Mouse (Mus musculus): ENCODE measurements around the gene Tmcc2. TPM values are rescaled to one million over a fixed set of nuclear protein-coding genes. Genes with fewer than 3 reads are reported as not detected.

Tmcc2 gene
- total and polyA plus RNA-seq, 3 experiments = 0.14 to 0.34 TPM; not detected in 1

DNA sequence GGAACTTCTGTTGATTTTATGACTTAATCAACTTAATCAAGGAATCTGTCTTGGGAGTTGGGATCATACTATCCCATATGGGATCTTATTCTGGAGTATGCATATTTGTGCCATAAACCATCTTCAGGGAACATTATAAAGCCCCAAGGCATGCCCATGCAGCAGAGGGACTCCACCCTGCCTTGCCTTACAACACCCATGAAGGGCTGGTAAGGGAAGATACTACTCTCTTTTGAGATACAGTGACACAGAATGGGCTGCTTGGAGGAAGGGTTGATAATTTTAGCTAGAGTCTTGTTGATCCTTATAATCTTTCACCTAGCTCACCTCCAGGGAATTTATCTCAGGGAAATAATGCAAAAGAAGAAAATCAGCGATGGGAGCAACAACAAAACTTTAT is 9.5 kb upstream of the Tmcc2 start:
- no peak overlapping the region for H3K4me3 ChIP-seq (replicated peaks in 1 of 3; ENCODE audit: low read depth in 2 of 3, low read length in 2 of 3, poor library complexity in 1 of 3)
- in situ Hi-C loops (cut with MboI; ENCODE audit: low pct_ligation_motif_present, low pct_unique_long_range_greater_than_20kb, low sequenced_read_pairs) = no loop called here
- TF ChIP-seq PAX5 (IDR thresholded peaks at IDR 0.05; ENCODE audit: low read length) = no peak
- TF ChIP-seq ELF1 (IDR thresholded peaks at IDR 0.05; ENCODE audit: low read depth, low read length) = no peak
- TF ChIP-seq USF2 (conservative IDR thresholded peaks at IDR 0.05; ENCODE audit: low read depth, low read length) = no peak
- TF ChIP-seq MAX (IDR thresholded peaks at IDR 0.05; ENCODE audit: low read length) = no peak
- TF ChIP-seq POLR2A (IDR thresholded peaks at IDR 0.05; ENCODE audit: low read depth, low read length) = no peak
- no peak for TF ChIP-seq CHD2 (IDR thresholded peaks at IDR 0.05; ENCODE audit: low read length)
- no peak for TF ChIP-seq MAZ (IDR thresholded peaks at IDR 0.05; ENCODE audit: low read depth, low read length)
- TF ChIP-seq MYC (IDR thresholded peaks at IDR 0.05; ENCODE audit: low read depth, low read length) = no peak
- TF ChIP-seq POLR2AphosphoS2 (IDR thresholded peaks at IDR 0.05; ENCODE audit: low read depth, low read length) = no peak
- no peak for TF ChIP-seq TCF12 (IDR thresholded peaks at IDR 0.05; ENCODE audit: low read depth, low read length)
- TF ChIP-seq BHLHE40 (IDR thresholded peaks at IDR 0.05; ENCODE audit: low read depth, low read length) = no peak
- no peak for TF ChIP-seq EP300 (IDR thresholded peaks at IDR 0.05; ENCODE audit: low read length)
- TF ChIP-seq RCOR1 (conservative IDR thresholded peaks at IDR 0.05; ENCODE audit: low read depth, low read length) = no peak
- TF ChIP-seq E2F4 (IDR thresholded peaks at IDR 0.05; ENCODE audit: insufficient replicate concordance, low read depth, low read length) = no peak
- TF ChIP-seq CHD1 (IDR thresholded peaks at IDR 0.05; ENCODE audit: low read depth, low read length) = no peak
- TF ChIP-seq RAD21 (IDR thresholded peaks at IDR 0.05; ENCODE audit: low read depth, low read length) = no peak
- TF ChIP-seq SMC3 (IDR thresholded peaks at IDR 0.05; ENCODE audit: low read depth, low read length) = no peak
- no peak for TF ChIP-seq SIN3A (IDR thresholded peaks at IDR 0.05; ENCODE audit: low read length)
- no peak for TF ChIP-seq USF1 (IDR thresholded peaks at IDR 0.05; ENCODE audit: low read depth, low read length)
- peaks cover 38% of the 10 kb centered on the region for H3K27me3 ChIP-seq (replicated peaks)
- H3K36me3 ChIP-seq (replicated peaks in 1 of 2; ENCODE audit: control insufficient read depth in 1 of 2, insufficient read depth in 1 of 2, low read length in 1 of 2) = no peaks in the 10 kb centered on the region
- no peak overlapping the region for H3K27ac ChIP-seq (ENCODE audit: insufficient read depth, low read depth)
- H3K9ac ChIP-seq (ENCODE audit: insufficient read depth, low read depth) = no peak overlapping the region
- no peaks in the 10 kb centered on the region for H3K79me2 ChIP-seq (replicated peaks; ENCODE audit: control insufficient read depth, extremely low read depth, insufficient read depth, poor library complexity, severe bottlenecking)
- dilution Hi-C loops (cut with MboI; ENCODE audit: extremely low pct_ligation_motif_present, extremely low pct_unique_long_range_greater_than_20kb, low sequenced_read_pairs) = no loop called here
- peaks cover 13% of the 10 kb centered on the region for H3K9me3 ChIP-seq (replicated peaks; ENCODE audit: low read length)
- no peak for DNase-seq (ENCODE audit: extremely low read depth)
- H3K4me1 ChIP-seq (ENCODE audit: control insufficient read depth in 1 of 2, insufficient read depth in 2 of 2) = no peaks in the 10 kb centered on the region
- no peak overlapping the region for H3K4me2 ChIP-seq (ENCODE audit: insufficient read depth, low read depth, poor library complexity, severe bottlenecking)

DNA sequence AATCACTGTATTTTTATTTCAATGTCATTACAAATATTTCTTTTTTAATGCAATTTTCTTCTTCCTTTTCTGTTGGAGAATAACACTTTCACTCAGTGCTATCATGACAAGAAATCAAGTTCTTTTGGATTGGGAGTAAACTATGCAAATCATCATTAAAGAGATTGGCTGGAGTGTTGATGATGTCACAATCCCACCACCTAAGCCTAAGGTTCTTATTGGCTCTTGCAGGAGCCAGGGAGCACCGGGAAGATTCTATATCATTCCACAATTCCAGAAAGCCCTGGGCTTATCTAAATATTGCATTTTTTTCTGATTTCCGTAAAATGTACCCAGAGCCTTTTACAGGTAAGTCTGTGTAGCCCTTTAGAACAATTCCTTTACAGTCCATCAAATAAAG is 5.6 kb upstream of the Tmcc2 start:
- in situ Hi-C loops (cut with MboI; ENCODE audit: low pct_ligation_motif_present, low pct_unique_long_range_greater_than_20kb, low sequenced_read_pairs) = no loop called here
- H3K4me3 ChIP-seq (replicated peaks in 1 of 3; ENCODE audit: low read depth in 2 of 3, low read length in 2 of 3, poor library complexity in 1 of 3) = no peak overlapping the region

More for the DNA sequence above, 5.6 kb upstream of the Tmcc2 start:
- Histone ChIP-seq H3K9me3 (replicated peaks; ENCODE audit: low read length) (peaks cover 7% of the 10 kb centered on the region), H3K36me3 (replicated peaks in 1 of 2; ENCODE audit: control insufficient read depth in 1 of 2, insufficient read depth in 1 of 2, low read length in 1 of 2) (no peaks in the 10 kb centered on the region), H3K9ac (ENCODE audit: insufficient read depth, low read depth) (no peak overlapping the region), H3K4me1 (ENCODE audit: control insufficient read depth in 1 of 2, insufficient read depth in 2 of 2) (no peaks in the 10 kb centered on the region), H3K4me2 (ENCODE audit: insufficient read depth, low read depth, poor library complexity, severe bottlenecking) (no peak overlapping the region), H3K79me2 (replicated peaks; ENCODE audit: control insufficient read depth, extremely low read depth, insufficient read depth, poor library complexity, severe bottlenecking) (no peaks in the 10 kb centered on the region), H3K27ac (ENCODE audit: insufficient read depth, low read depth) (no peak overlapping the region), H3K27me3 (replicated peaks) (peaks cover 57% of the 10 kb centered on the region)
- DNase-seq (ENCODE audit: extremely low read depth) = no peak
- dilution Hi-C loops (cut with MboI; ENCODE audit: extremely low pct_ligation_motif_present, extremely low pct_unique_long_range_greater_than_20kb, low sequenced_read_pairs) = no loop called here
- TF ChIP-seq JUND (conservative IDR thresholded peaks at IDR 0.05; ENCODE audit: low read depth, low read length) = no peak
- TF ChIP-seq MXI1 (IDR thresholded peaks at IDR 0.05; ENCODE audit: low read depth, low read length) = no peak
- no peak for TF ChIP-seq IRF4 (IDR thresholded peaks at IDR 0.05; ENCODE audit: low read depth, low read length)
- TF ChIP-seq HCFC1 (IDR thresholded peaks at IDR 0.05; ENCODE audit: low read depth, low read length) = no peak
- TF ChIP-seq JUN (IDR thresholded peaks at IDR 0.05; ENCODE audit: insufficient read depth, low read depth, low read length) = no peak
- no peak for TF ChIP-seq POLR2AphosphoS2 (IDR thresholded peaks at IDR 0.05; ENCODE audit: low read depth, low read length)
- no peak for TF ChIP-seq CHD1 (IDR thresholded peaks at IDR 0.05; ENCODE audit: low read depth, low read length)
- TF ChIP-seq EP300 (IDR thresholded peaks at IDR 0.05; ENCODE audit: low read length) = no peak
- no peak for TF ChIP-seq CHD2 (IDR thresholded peaks at IDR 0.05; ENCODE audit: low read length)
- TF ChIP-seq POLR2A (IDR thresholded peaks at IDR 0.05; ENCODE audit: low read depth, low read length) = no peak
- TF ChIP-seq PAX5 (IDR thresholded peaks at IDR 0.05; ENCODE audit: low read length) = no peak
- no peak for TF ChIP-seq TCF12 (IDR thresholded peaks at IDR 0.05; ENCODE audit: low read depth, low read length)
- no peak for TF ChIP-seq ZC3H11A (IDR thresholded peaks at IDR 0.05; ENCODE audit: low read depth, low read length)
- TF ChIP-seq ZKSCAN1 (IDR thresholded peaks at IDR 0.05; ENCODE audit: borderline replicate concordance, low read depth, low read length) = no peak
- TF ChIP-seq ZNF384 (IDR thresholded peaks at IDR 0.05; ENCODE audit: low read depth, low read length) = no peak
- no peak for TF ChIP-seq ELF1 (IDR thresholded peaks at IDR 0.05; ENCODE audit: low read depth, low read length)

Data from CH12.LX (cell line).